Mouse (Mus musculus) MEL (cell line): ENCODE data around the gene Dusp6.
A peak's percentile ranks its signal among the peaks of the same experiment; 100 is the strongest.

Experiments
- EP300 ChIP-seq, 2 experiments: IDR thresholded peaks; 2 replicates each; pipeline ENCODE4 v1.6.1; 2011; ENCODE audit warnings: improper control_type of control experiment in 2 of 2, low read length in 2 of 2, low read depth in 1 of 2, mild to moderate bottlenecking in 1 of 2
- UBTF ChIP-seq: IDR thresholded peaks from 2 replicates; pipeline ENCODE4 v1.6.1; 2012; ENCODE audit warnings: low read depth, mild to moderate bottlenecking, inconsistent platforms, low read length, improper control_type of control experiment, moderate library complexity, borderline replicate concordance; ENCODE audit not compliant: insufficient read depth

DNA sequence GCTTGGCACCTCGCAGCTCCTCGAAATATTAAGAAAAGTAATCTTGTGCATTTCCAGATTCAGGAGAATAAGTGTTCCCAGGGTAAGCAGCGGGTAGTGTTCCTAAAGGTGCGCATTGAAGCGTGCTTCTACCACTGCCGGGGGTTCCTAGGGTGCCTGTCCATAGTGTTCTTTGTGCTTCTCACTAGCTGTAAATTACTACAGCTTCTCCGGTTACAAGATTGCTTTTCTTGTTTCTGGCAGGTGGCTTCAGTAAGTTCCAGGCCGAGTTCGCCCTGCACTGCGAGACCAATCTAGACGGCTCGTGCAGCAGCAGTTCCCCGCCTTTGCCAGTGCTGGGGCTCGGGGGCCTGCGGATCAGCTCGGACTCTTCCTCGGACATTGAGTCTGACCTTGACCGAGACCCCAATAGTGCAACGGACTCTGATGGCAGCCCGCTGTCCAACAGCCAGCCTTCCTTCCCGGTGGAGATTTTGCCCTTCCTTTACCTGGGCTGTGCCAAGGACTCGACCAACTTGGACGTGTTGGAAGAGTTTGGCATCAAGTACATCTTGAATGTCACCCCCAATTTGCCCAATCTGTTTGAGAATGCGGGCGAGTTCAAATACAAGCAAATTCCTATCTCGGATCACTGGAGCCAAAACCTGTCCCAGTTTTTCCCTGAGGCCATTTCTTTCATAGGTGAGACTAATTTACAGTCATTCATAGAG is 1.4 kb downstream of the Dusp6 start:
- TF ChIP-seq UBTF (0 out of 2 replicates have a peak, but pooled peaks have one; percentile 25), EP300 (IDR thresholded peaks at IDR 0.05; ENCODE audit: low read depth in 1 of 2, low read length in 2 of 2) (no peak)
